In genomic region chr12:78862254-78862730, GRCm38 (mm10) we compare ENCODE assay signal across 8 mouse cellular contexts. TPM values are rescaled to one million over a fixed set of nuclear protein-coding genes. Genes with fewer than 3 reads are reported as not detected.
A peak's percentile ranks its signal among the peaks of the same experiment; 100 is the strongest.
DNase-seq lines count a peak whose midpoint lies in the region; ATAC-seq and TF ChIP-seq lines count a peak whose summit lies in the region.

No protein-coding gene starts in this region.

- peak overlapping the region; percentile 96 for H3K9ac ChIP-seq in embryonic facial prominence, embryonic 14.5 days (ENCODE audit: low read depth, low read length)
- peak overlapping the region; percentile 69 for H3K9ac ChIP-seq in neural tube, embryonic 14.5 days (replicated peaks; ENCODE audit: low read depth, low read length)

- H3K27ac ChIP-seq in embryonic facial prominence, embryonic 14.5 days (replicated peaks; ENCODE audit: low read depth, low read length), result peak overlapping the region; percentile 88
- H3K27ac ChIP-seq in limb, embryonic 10.5 days, result peak overlapping the region; percentile 96
- H3K27ac ChIP-seq in neural tube, embryonic 14.5 days (ENCODE audit: low read depth, low read length), result peak overlapping the region; percentile 56

- peak overlapping the region; percentile 97 for H3K4me3 ChIP-seq in lung, adult 2 months (replicated peaks; ENCODE audit: extremely low read depth, low read depth, low read length)
- peak overlapping the region; percentile 93 for H3K4me3 ChIP-seq in embryonic facial prominence, embryonic 14.5 days (ENCODE audit: low read depth, low read length)
- peak overlapping the region; percentile 84 for H3K4me3 ChIP-seq in limb, embryonic 10.5 days
- peak overlapping the region; percentile 97 for H3K4me3 ChIP-seq in neural tube, embryonic 14.5 days (ENCODE audit: low read depth, low read length)

- H3K36me3 ChIP-seq in embryonic facial prominence, embryonic 14.5 days (ENCODE audit: control insufficient read depth, insufficient read depth, low read length), result peaks cover 10% of the 10 kb centered on the region; the same call in 1 of the 2 replicates
- H3K36me3 ChIP-seq in limb, embryonic 10.5 days, result peaks cover 33% of the 10 kb centered on the region
- H3K36me3 ChIP-seq in neural tube, embryonic 14.5 days (ENCODE audit: control insufficient read depth, insufficient read depth, low read length), result no peaks in the 10 kb centered on the region

- intact Hi-C loops in gastrocnemius, postnatal 14 days (cut with DNase I; ENCODE audit: low total_unique reads), result no loop called here

- H3K4me2 ChIP-seq in embryonic facial prominence, embryonic 14.5 days (ENCODE audit: low read depth, low read length), result peak overlapping the region; percentile 80
- peak overlapping the region; percentile 73 for H3K4me2 ChIP-seq in neural tube, embryonic 14.5 days (ENCODE audit: low read depth, low read length)

- peaks cover 9% of the 10 kb centered on the region for H3K4me1 ChIP-seq in lung, adult 2 months (ENCODE audit: control insufficient read depth, insufficient read depth, low read length)
- peaks cover 15% of the 10 kb centered on the region for H3K4me1 ChIP-seq in embryonic facial prominence, embryonic 14.5 days (ENCODE audit: control insufficient read depth, insufficient read depth, low read length)
- H3K4me1 ChIP-seq in limb, embryonic 10.5 days, result peaks cover 21% of the 10 kb centered on the region
- peaks cover 21% of the 10 kb centered on the region for H3K4me1 ChIP-seq in neural tube, embryonic 14.5 days (ENCODE audit: control insufficient read depth, insufficient read depth, low read length)

- no peaks in the 10 kb centered on the region for H3K9me3 ChIP-seq in embryonic facial prominence, embryonic 14.5 days (ENCODE audit: control insufficient read depth, low read length)
- H3K9me3 ChIP-seq in limb, embryonic 10.5 days (replicated peaks), result no peaks in the 10 kb centered on the region
- H3K9me3 ChIP-seq in neural tube, embryonic 14.5 days (ENCODE audit: control insufficient read depth, low read length), result no peaks in the 10 kb centered on the region

- no peak for DNase-seq in lung, adult 2 months
- DNase-seq in lung, postnatal 4 days, result no peak
- DNase-seq in embryonic facial prominence, embryonic 14.5 days (ENCODE audit: low spot score), result no peak
- DNase-seq in limb, embryonic 10.5 days (ENCODE audit: low spot score), result no peak
- DNase-seq in cerebellum, adult 11-12 months, result no peak
- DNase-seq in gastrocnemius, postnatal 14 days, result no peak
- no peak for DNase-seq in kidney, postnatal 14 days

- no peak for TF ChIP-seq POLR2A in lung, adult 2 months (IDR thresholded peaks at IDR 0.05; ENCODE audit: borderline replicate concordance, extremely low read depth, low read depth, low read length)

- no peaks in the 10 kb centered on the region for H3K27me3 ChIP-seq in embryonic facial prominence, embryonic 14.5 days (replicated peaks; ENCODE audit: control insufficient read depth, insufficient read depth, low read length)
- no peaks in the 10 kb centered on the region for H3K27me3 ChIP-seq in limb, embryonic 10.5 days (ENCODE audit: low read depth, poor library complexity, severe bottlenecking)
- H3K27me3 ChIP-seq in neural tube, embryonic 14.5 days (ENCODE audit: control insufficient read depth, insufficient read depth, low read length), result no peaks in the 10 kb centered on the region

- peak; percentile 23; the same call in 1 of the 2 replicates for ATAC-seq in embryonic facial prominence, embryonic 14.5 days (ENCODE audit: low read depth)
- ATAC-seq in neural tube, embryonic 14.5 days (ENCODE audit: low read depth), result no peak

- no peak for TF ChIP-seq CTCF in lung, adult 2 months (IDR thresholded peaks at IDR 0.05; ENCODE audit: insufficient read depth, low read length)

- under 1% methylated on average over 22 of the region's 22 CpGs for WGBS in lung, adult 2 months
- under 1% methylated on average over 18 of the region's 22 CpGs for WGBS in embryonic facial prominence, embryonic 14.5 days
- WGBS in limb, embryonic 10.5 days, result under 1% methylated on average over 22 of the region's 22 CpGs
- under 1% methylated on average over 22 of the region's 22 CpGs for WGBS in neural tube, embryonic 14.5 days

RNA-seq across cellular contexts. Expression of gene Eif2s1, which starts 0.7 kb away (rescaled TPM):
- polyA plus RNA-seq in lung, adult 2 months (2012; rRNA removed), result 5.8 and 8.6 TPM in 2 replicates
- polyA plus RNA-seq in embryonic facial prominence, embryonic 14.5 days (2014; fragmentation: Nextera tagmentation; extraction: Ambion mirVana), result 184 and 201 TPM in 2 replicates
- polyA plus RNA-seq in limb, embryonic 10.5 days (2016; fragmentation: Nextera tagmentation; extraction: Ambion mirVana), result 301 and 349 TPM in 2 replicates
- 135 and 146 TPM in 2 replicates for polyA plus RNA-seq in neural tube, embryonic 14.5 days (2014; fragmentation: Nextera tagmentation; extraction: Ambion mirVana)
- total RNA-seq in gastrocnemius, postnatal 14 days (2021), result 10 to 100 TPM; 38.9 to 49.3 TPM

RNA-seq across cellular contexts. Expression of gene Atp6v1d, which starts 0.9 kb away (rescaled TPM):
- polyA plus RNA-seq in lung, adult 2 months (2012; rRNA removed), result 5.9 and 15.5 TPM in 2 replicates
- 62.2 and 69.5 TPM in 2 replicates for polyA plus RNA-seq in embryonic facial prominence, embryonic 14.5 days (2014; fragmentation: Nextera tagmentation; extraction: Ambion mirVana)
- 55.5 and 67.2 TPM in 2 replicates for polyA plus RNA-seq in limb, embryonic 10.5 days (2016; fragmentation: Nextera tagmentation; extraction: Ambion mirVana)
- 155 and 161 TPM in 2 replicates for polyA plus RNA-seq in neural tube, embryonic 14.5 days (2014; fragmentation: Nextera tagmentation; extraction: Ambion mirVana)
- total RNA-seq in gastrocnemius, postnatal 14 days (2021), result 10 to 100 TPM; 53.4 to 53.9 TPM

RNA-seq across cellular contexts. Expression of gene Plek2, which starts 44.5 kb away (rescaled TPM):
- polyA plus RNA-seq in lung, adult 2 months (2012; rRNA removed), result 0.35 and 1.4 TPM in 2 replicates
- 5.9 and 6.6 TPM in 2 replicates for polyA plus RNA-seq in embryonic facial prominence, embryonic 14.5 days (2014; fragmentation: Nextera tagmentation; extraction: Ambion mirVana)
- polyA plus RNA-seq in limb, embryonic 10.5 days (2016; fragmentation: Nextera tagmentation; extraction: Ambion mirVana), result 2.7 and 3.2 TPM in 2 replicates
- polyA plus RNA-seq in neural tube, embryonic 14.5 days (2014; fragmentation: Nextera tagmentation; extraction: Ambion mirVana), result 0.94 and 2.4 TPM in 2 replicates
- under 1 TPM in 1 of 2 experiments, not detected in 1; 0.13 TPM for total RNA-seq in gastrocnemius, postnatal 14 days (2021)

Comparison
In these comparisons a context has a peak if more than half of its experiments do, and no peak if none do; other contexts are left out.
1. RNA of gene Eif2s1, which starts 0.7 kb away (polyA plus RNA-seq): 301 to 349 TPM in limb, embryonic 10.5 days, 184 to 201 TPM in embryonic facial prominence, embryonic 14.5 days and 135 to 146 TPM in neural tube, embryonic 14.5 days; 5.8 to 8.6 TPM in lung, adult 2 months; every median in the first group is over 10 times any median in the second.
2. Peak in every context shown above with its lines, with median percentiles within 50 percentile points of each other: H3K4me3 ChIP-seq and H3K27ac ChIP-seq.